Mouse (Mus musculus): Measurements from ENCODE around the gene Arl2. TPM values are rescaled to one million over a fixed set of nuclear protein-coding genes. Genes with fewer than 3 reads are reported as not detected.
A peak's percentile ranks its signal among the peaks of the same experiment; 100 is the strongest.

The Arl2 gene
- total and polyA plus RNA-seq, 2 experiments from 2014 or later: 123 to 159 TPM

GRCm38 (mm10) chr19:6097847-6098246, 43.5 kb downstream of the Arl2 start:
- TF ChIP-seq CTCF (IDR thresholded peaks at IDR 0.05): no peak
- DNase-seq (ENCODE audit: low spot score): no peak
- ATAC-seq (ENCODE audit: low FRiP score): no peak
- 93% methylated on average over 3 of the region's 3 CpGs for WGBS
- H3K36me3 ChIP-seq (ENCODE audit: insufficient read depth, low read length): no peaks in the 10 kb centered on the region
- no peaks in the 10 kb centered on the region for H3K27me3 ChIP-seq (ENCODE audit: insufficient read depth, low read length)
- H3K4me3 ChIP-seq (ENCODE audit: low read depth, low read length): no peak overlapping the region
- no peaks in the 10 kb centered on the region for H3K9me3 ChIP-seq (ENCODE audit: low read length)
- H3K27ac ChIP-seq (ENCODE audit: low read depth, low read length): no peak overlapping the region
- H3K9ac ChIP-seq (replicated peaks; ENCODE audit: low read length, poor library complexity, severe bottlenecking): no peak overlapping the region
- H3K4me2 ChIP-seq (ENCODE audit: low read depth, low read length, poor library complexity, severe bottlenecking): no peak overlapping the region
- H3K4me1 ChIP-seq (ENCODE audit: insufficient read depth, low read length): no peaks in the 10 kb centered on the region

GRCm38 (mm10) chr19:6094119-6094518, 47.2 kb downstream of the Arl2 start, which contains the start of gene AC131692.1:
TSS of gene AC131692.1 (plus strand) at chr19:6094419.
- TF ChIP-seq CTCF (IDR thresholded peaks at IDR 0.05): no peak
- no peaks in the 10 kb centered on the region for H3K36me3 ChIP-seq (ENCODE audit: insufficient read depth, low read length)
- WGBS: 94% methylated on average over 7 of the region's 7 CpGs
- no peak within 1 kb of the TSS for H3K4me2 ChIP-seq (ENCODE audit: low read depth, low read length, poor library complexity, severe bottlenecking)
- no peak within 1 kb of the TSS for H3K9ac ChIP-seq (replicated peaks; ENCODE audit: low read length, poor library complexity, severe bottlenecking)
- H3K4me3 ChIP-seq (ENCODE audit: low read depth, low read length): no peak within 1 kb of the TSS
- H3K9me3 ChIP-seq (ENCODE audit: low read length): no peaks in the 10 kb centered on the region
- no peak within 1 kb of the TSS for H3K27ac ChIP-seq (ENCODE audit: low read depth, low read length)
- DNase-seq (ENCODE audit: low spot score) (no peak), ATAC-seq (ENCODE audit: low FRiP score) (no peak)
- no peaks in the 10 kb centered on the region for H3K27me3 ChIP-seq (ENCODE audit: insufficient read depth, low read length)
- H3K4me1 ChIP-seq (ENCODE audit: insufficient read depth, low read length): no peaks in the 10 kb centered on the region

- no peaks in the 10 kb centered on the region for H3K9me3 ChIP-seq (ENCODE audit: low read length)
- H3K36me3 ChIP-seq (ENCODE audit: insufficient read depth, low read length): no peaks in the 10 kb centered on the region
- WGBS: 95% methylated on average over 13 of the region's 13 CpGs
- no peak for TF ChIP-seq CTCF (IDR thresholded peaks at IDR 0.05)
- H3K27ac ChIP-seq (ENCODE audit: low read depth, low read length): no peak overlapping the region
- no peaks in the 10 kb centered on the region for H3K27me3 ChIP-seq (ENCODE audit: insufficient read depth, low read length)
- H3K4me1 ChIP-seq (ENCODE audit: insufficient read depth, low read length): peaks cover 5% of the 10 kb centered on the region; the same call in 1 of the 2 replicates
- no peak for ATAC-seq (ENCODE audit: low FRiP score)
- no peak overlapping the region for H3K9ac ChIP-seq (replicated peaks; ENCODE audit: low read length, poor library complexity, severe bottlenecking)
- H3K4me3 ChIP-seq (ENCODE audit: low read depth, low read length): no peak overlapping the region
- DNase-seq (ENCODE audit: low spot score): no peak
- H3K4me2 ChIP-seq (ENCODE audit: low read depth, low read length, poor library complexity, severe bottlenecking): no peak overlapping the region
These were observed 52.5 kb downstream of the Arl2 start for GRCm38 (mm10) chr19:6088841-6089240.

- Histone ChIP-seq H3K36me3 (ENCODE audit: insufficient read depth, low read length) (peaks cover 15% of the 10 kb centered on the region), H3K4me3 (ENCODE audit: low read depth, low read length) (peak overlapping the region; percentile 70), H3K27ac (ENCODE audit: low read depth, low read length) (no peak overlapping the region), H3K4me1 (ENCODE audit: insufficient read depth, low read length) (peaks cover 7% of the 10 kb centered on the region; the same call in 1 of the 2 replicates), H3K9me3 (ENCODE audit: low read length) (no peaks in the 10 kb centered on the region), H3K27me3 (ENCODE audit: insufficient read depth, low read length) (no peaks in the 10 kb centered on the region), H3K4me2 (ENCODE audit: low read depth, low read length, poor library complexity, severe bottlenecking) (peak overlapping the region; percentile 93), H3K9ac (replicated peaks; ENCODE audit: low read length, poor library complexity, severe bottlenecking) (no peak overlapping the region)
- 1% methylated on average over 17 of the region's 17 CpGs for WGBS
- TF ChIP-seq CTCF (IDR thresholded peaks at IDR 0.05): no peak
- ATAC-seq (ENCODE audit: low FRiP score): no peak
- peak; percentile 61 for DNase-seq (ENCODE audit: low spot score)
These were observed 55.9 kb downstream of the Arl2 start for GRCm38 (mm10) chr19:6085417-6085879.

GRCm38 (mm10) chr19:6084478-6085248, 56.7 kb downstream of the Arl2 start, which contains the start of the genes Zfpl1 and Cdca5:
TSS of gene Zfpl1 (minus strand) at chr19:6084956.
TSS of gene Cdca5 (plus strand) at chr19:6084983.
- Histone ChIP-seq H3K4me1 (ENCODE audit: insufficient read depth, low read length) (peaks cover 7% of the 10 kb centered on the region; the same call in 1 of the 2 replicates), H3K36me3 (ENCODE audit: insufficient read depth, low read length) (peaks cover 22% of the 10 kb centered on the region), H3K27me3 (ENCODE audit: insufficient read depth, low read length) (no peaks in the 10 kb centered on the region), H3K27ac (ENCODE audit: low read depth, low read length) (peak within 1 kb of the TSS; percentile 65), H3K9me3 (ENCODE audit: low read length) (no peaks in the 10 kb centered on the region), H3K9ac (replicated peaks; ENCODE audit: low read length, poor library complexity, severe bottlenecking) (peak within 1 kb of the TSS; percentile 63), H3K4me2 (ENCODE audit: low read depth, low read length, poor library complexity, severe bottlenecking) (peak within 1 kb of the TSS; percentile 93), H3K4me3 (ENCODE audit: low read depth, low read length) (peak within 1 kb of the TSS; percentile 70)
- no peak for TF ChIP-seq CTCF (IDR thresholded peaks at IDR 0.05)
- peak; percentile 99 for DNase-seq (ENCODE audit: low spot score)
- peak; percentile 88 for ATAC-seq (ENCODE audit: low FRiP score)
- under 1% methylated on average over 58 of the region's 58 CpGs for WGBS

Other genes starting within 250 kb of the Arl2 start
Only the 30 nearest of the 31 such genes appear.
- gene Dpf2, start 228.5 kb downstream of the Arl2 start, total RNA-seq (2014; rRNA removed): 52.9 and 84.7 TPM in 2 replicates
- 57.7 and 61.0 TPM in 2 replicates for gene Dpf2, start 228.5 kb downstream of the Arl2 start, polyA plus RNA-seq (2015; fragmentation: Nextera tagmentation; extraction: Ambion mirVana)
- 20.6 and 28.4 TPM in 2 replicates for gene Cdc42ep2, start 216.7 kb downstream of the Arl2 start, total RNA-seq (2014; rRNA removed)
- 19.2 and 20.9 TPM in 2 replicates for gene Cdc42ep2, start 216.7 kb downstream of the Arl2 start, polyA plus RNA-seq (2015; fragmentation: Nextera tagmentation; extraction: Ambion mirVana)
- 17.8 and 21.6 TPM in 2 replicates for gene Pola2, start 177.3 kb downstream of the Arl2 start, total RNA-seq (2014; rRNA removed)
- gene Pola2, start 177.3 kb downstream of the Arl2 start, polyA plus RNA-seq (2015; fragmentation: Nextera tagmentation; extraction: Ambion mirVana): 16.7 and 16.9 TPM in 2 replicates
- not detected in 2 replicates for gene Slc22a20, start 155.4 kb downstream of the Arl2 start, total RNA-seq (2014; rRNA removed)
- gene Slc22a20, start 155.4 kb downstream of the Arl2 start, polyA plus RNA-seq (2015; fragmentation: Nextera tagmentation; extraction: Ambion mirVana): not detected in 2 replicates
- gene Capn1, start 125.7 kb downstream of the Arl2 start, total RNA-seq (2014; rRNA removed): 7.9 and 13.2 TPM in 2 replicates
- gene Capn1, start 125.7 kb downstream of the Arl2 start, polyA plus RNA-seq (2015; fragmentation: Nextera tagmentation; extraction: Ambion mirVana): 3.3 and 3.9 TPM in 2 replicates
- gene Syvn1, start 95.0 kb downstream of the Arl2 start, total RNA-seq (2014; rRNA removed): 27.8 and 36.3 TPM in 2 replicates
- gene Syvn1, start 95.0 kb downstream of the Arl2 start, polyA plus RNA-seq (2015; fragmentation: Nextera tagmentation; extraction: Ambion mirVana): 34.6 and 34.8 TPM in 2 replicates
- 34.7 and 37.3 TPM in 2 replicates for gene Mrpl49, start 83.8 kb downstream of the Arl2 start, total RNA-seq (2014; rRNA removed)
- gene Mrpl49, start 83.8 kb downstream of the Arl2 start, polyA plus RNA-seq (2015; fragmentation: Nextera tagmentation; extraction: Ambion mirVana): 50.0 and 55.8 TPM in 2 replicates
- 494 and 628 TPM in 2 replicates for gene Fau, start 83.7 kb downstream of the Arl2 start, total RNA-seq (2014; rRNA removed)
- 587 and 625 TPM in 2 replicates for gene Fau, start 83.7 kb downstream of the Arl2 start, polyA plus RNA-seq (2015; fragmentation: Nextera tagmentation; extraction: Ambion mirVana)
- 53.3 and 59.1 TPM in 2 replicates for gene Znhit2, start 80.4 kb downstream of the Arl2 start, total RNA-seq (2014; rRNA removed)
- 40.4 and 41.0 TPM in 2 replicates for gene Znhit2, start 80.4 kb downstream of the Arl2 start, polyA plus RNA-seq (2015; fragmentation: Nextera tagmentation; extraction: Ambion mirVana)
- 79.5 and 98.1 TPM in 2 replicates for gene Tm7sf2, start 73.2 kb downstream of the Arl2 start, total RNA-seq (2014; rRNA removed)
- 50.2 and 51.6 TPM in 2 replicates for gene Tm7sf2, start 73.2 kb downstream of the Arl2 start, polyA plus RNA-seq (2015; fragmentation: Nextera tagmentation; extraction: Ambion mirVana)
- gene Vps51, start 64.3 kb downstream of the Arl2 start, total RNA-seq (2014; rRNA removed): 95.7 and 114 TPM in 2 replicates
- gene Vps51, start 64.3 kb downstream of the Arl2 start, polyA plus RNA-seq (2015; fragmentation: Nextera tagmentation; extraction: Ambion mirVana): 92.4 and 101 TPM in 2 replicates
- gene Tmem262, start 61.5 kb downstream of the Arl2 start, total RNA-seq (2014; rRNA removed): not detected in 2 replicates
- not detected in 2 replicates for gene Tmem262, start 61.5 kb downstream of the Arl2 start, polyA plus RNA-seq (2015; fragmentation: Nextera tagmentation; extraction: Ambion mirVana)
- not detected in 2 replicates for gene Gm28374, start 59.3 kb downstream of the Arl2 start, total RNA-seq (2014; rRNA removed)
- 0.81 and 1.1 TPM in 2 replicates for gene Gm28374, start 59.3 kb downstream of the Arl2 start, polyA plus RNA-seq (2015; fragmentation: Nextera tagmentation; extraction: Ambion mirVana)
- gene Zfpl1, start 56.6 kb downstream of the Arl2 start, total RNA-seq (2014; rRNA removed): 76.0 and 97.6 TPM in 2 replicates
- 92.0 and 99.6 TPM in 2 replicates for gene Zfpl1, start 56.6 kb downstream of the Arl2 start, polyA plus RNA-seq (2015; fragmentation: Nextera tagmentation; extraction: Ambion mirVana)
- gene Cdca5, start 56.6 kb downstream of the Arl2 start, total RNA-seq (2014; rRNA removed): 1.3 and 1.6 TPM in 2 replicates
- 1.6 and 1.8 TPM in 2 replicates for gene Cdca5, start 56.6 kb downstream of the Arl2 start, polyA plus RNA-seq (2015; fragmentation: Nextera tagmentation; extraction: Ambion mirVana)
- not detected in 2 replicates for gene AC131692.1, start 47.1 kb downstream of the Arl2 start, total RNA-seq (2014; rRNA removed)
- not detected in 2 replicates for gene AC131692.1, start 47.1 kb downstream of the Arl2 start, polyA plus RNA-seq (2015; fragmentation: Nextera tagmentation; extraction: Ambion mirVana)
- 0.42 and 1.0 TPM in 2 replicates for gene Naaladl1, start 35.8 kb downstream of the Arl2 start, total RNA-seq (2014; rRNA removed)
- gene Naaladl1, start 35.8 kb downstream of the Arl2 start, polyA plus RNA-seq (2015; fragmentation: Nextera tagmentation; extraction: Ambion mirVana): 0.41 and 0.53 TPM in 2 replicates
- 66.6 and 73.1 TPM in 2 replicates for gene Sac3d1, start 22.9 kb downstream of the Arl2 start, total RNA-seq (2014; rRNA removed)
- gene Sac3d1, start 22.9 kb downstream of the Arl2 start, polyA plus RNA-seq (2015; fragmentation: Nextera tagmentation; extraction: Ambion mirVana): 52.6 and 53.1 TPM in 2 replicates
- gene Snx15, start 13.2 kb downstream of the Arl2 start, total RNA-seq (2014; rRNA removed): 51.0 and 66.4 TPM in 2 replicates
- 66.1 and 69.1 TPM in 2 replicates for gene Snx15, start 13.2 kb downstream of the Arl2 start, polyA plus RNA-seq (2015; fragmentation: Nextera tagmentation; extraction: Ambion mirVana)
- gene Batf2, start 565 bp downstream of the Arl2 start, total RNA-seq (2014; rRNA removed): not detected in 2 replicates
- not detected in 2 replicates for gene Batf2, start 565 bp downstream of the Arl2 start, polyA plus RNA-seq (2015; fragmentation: Nextera tagmentation; extraction: Ambion mirVana)
- not detected in 2 replicates for gene Majin, start 42.8 kb upstream of the Arl2 start, total RNA-seq (2014; rRNA removed)
- gene Majin, start 42.8 kb upstream of the Arl2 start, polyA plus RNA-seq (2015; fragmentation: Nextera tagmentation; extraction: Ambion mirVana): 0.16 and 0.18 TPM in 2 replicates
- gene Gpha2, start 84.8 kb upstream of the Arl2 start, total RNA-seq (2014; rRNA removed): not detected in 2 replicates
- gene Gpha2, start 84.8 kb upstream of the Arl2 start, polyA plus RNA-seq (2015; fragmentation: Nextera tagmentation; extraction: Ambion mirVana): 0.31 TPM in 1 of 2 replicates, not detected in the other
- gene Ppp2r5b, start 94.3 kb upstream of the Arl2 start, total RNA-seq (2014; rRNA removed): 248 and 256 TPM in 2 replicates
- gene Ppp2r5b, start 94.3 kb upstream of the Arl2 start, polyA plus RNA-seq (2015; fragmentation: Nextera tagmentation; extraction: Ambion mirVana): 177 and 189 TPM in 2 replicates
- 34.3 and 38.2 TPM in 2 replicates for gene Atg2a, start 100.1 kb upstream of the Arl2 start, total RNA-seq (2014; rRNA removed)
- 9.6 and 9.7 TPM in 2 replicates for gene Atg2a, start 100.1 kb upstream of the Arl2 start, polyA plus RNA-seq (2015; fragmentation: Nextera tagmentation; extraction: Ambion mirVana)
- 117 and 139 TPM in 2 replicates for gene Ehd1, start 135.2 kb upstream of the Arl2 start, total RNA-seq (2014; rRNA removed)
- gene Ehd1, start 135.2 kb upstream of the Arl2 start, polyA plus RNA-seq (2015; fragmentation: Nextera tagmentation; extraction: Ambion mirVana): 73.0 and 74.0 TPM in 2 replicates
- 4.8 and 5.4 TPM in 2 replicates for gene Cdc42bpg, start 164.9 kb upstream of the Arl2 start, total RNA-seq (2014; rRNA removed)
- gene Cdc42bpg, start 164.9 kb upstream of the Arl2 start, polyA plus RNA-seq (2015; fragmentation: Nextera tagmentation; extraction: Ambion mirVana): 0.20 and 0.67 TPM in 2 replicates
- 59.6 and 85.6 TPM in 2 replicates for gene Men1, start 193.4 kb upstream of the Arl2 start, total RNA-seq (2014; rRNA removed)
- 56.8 and 60.6 TPM in 2 replicates for gene Men1, start 193.4 kb upstream of the Arl2 start, polyA plus RNA-seq (2015; fragmentation: Nextera tagmentation; extraction: Ambion mirVana)
- 70.6 and 86.8 TPM in 2 replicates for gene Map4k2, start 199.6 kb upstream of the Arl2 start, total RNA-seq (2014; rRNA removed)
- gene Map4k2, start 199.6 kb upstream of the Arl2 start, polyA plus RNA-seq (2015; fragmentation: Nextera tagmentation; extraction: Ambion mirVana): 18.1 TPM in 2 replicates
- 70.5 and 92.2 TPM in 2 replicates for gene Sf1, start 222.1 kb upstream of the Arl2 start, total RNA-seq (2014; rRNA removed)
- gene Sf1, start 222.1 kb upstream of the Arl2 start, polyA plus RNA-seq (2015; fragmentation: Nextera tagmentation; extraction: Ambion mirVana): 90.2 and 95.5 TPM in 2 replicates
- gene Pygm, start 242.9 kb upstream of the Arl2 start, total RNA-seq (2014; rRNA removed): 16.4 and 25.8 TPM in 2 replicates
- gene Pygm, start 242.9 kb upstream of the Arl2 start, polyA plus RNA-seq (2015; fragmentation: Nextera tagmentation; extraction: Ambion mirVana): 11.7 and 13.2 TPM in 2 replicates